Mouse (Mus musculus) megakaryocyte, adult 5-6 weeks (primary cell): ENCODE data around the gene Zc3h8. TPM values are rescaled to one million over a fixed set of nuclear protein-coding genes. Genes with fewer than 3 reads are reported as not detected.

Experiments
- ATAC-seq: 2 replicates; pipeline ENCODE4 v1.8.0; 2016; ENCODE audit warnings: mild to moderate bottlenecking, inconsistent platforms; ENCODE audit not compliant: poor library complexity, severe bottlenecking
- total RNA-seq, 2 experiments: library from RNA; stranded (forward) in 1 of 2; stranded (reverse) in 1 of 2; fragments of 153-499, 151-499 nt in 1 of 2; fragments of 221-1000, 200-1000 nt in 1 of 2; gene quantifications; 2 replicates each; pipeline versions ENCODE4 v1.2.3 to v1.2.4; 2015 to 2017

Gene Zc3h8
- total RNA-seq, 2 experiments from 2014 or later, result 4.7 to 7.9 TPM

- ATAC-seq, result no peak
These were observed 51.6 kb downstream of the Zc3h8 start for GRCm38 (mm10) chr2:128892180-128892721.

GRCm38 (mm10) chr2:128890661-128891335, 53.1 kb downstream of the Zc3h8 start:
- no peak for ATAC-seq

GRCm38 (mm10) chr2:128887866-128888550, 55.9 kb downstream of the Zc3h8 start:
- no peak for ATAC-seq

- no peak for ATAC-seq
These were observed 58.6 kb downstream of the Zc3h8 start for GRCm38 (mm10) chr2:128885225-128885811.

- ATAC-seq, result no peak
These were observed 62.6 kb downstream of the Zc3h8 start for GRCm38 (mm10) chr2:128881236-128881635.

Other genes with a start within 250 kb of the Zc3h8 start
- 0.68 and 1.3 TPM in 2 replicates for gene Mertk, start 245.1 kb downstream of the Zc3h8 start, total RNA-seq (2015)
- gene Mertk, start 245.1 kb downstream of the Zc3h8 start, total RNA-seq (2017), result 0.33 and 1.0 TPM in 2 replicates
- 6.0 and 7.5 TPM in 2 replicates for gene Tmem87b, start 126.0 kb downstream of the Zc3h8 start, total RNA-seq (2015)
- gene Tmem87b, start 126.0 kb downstream of the Zc3h8 start, total RNA-seq (2017), result 12.9 and 14.0 TPM in 2 replicates
- gene Fbln7, start 81.1 kb downstream of the Zc3h8 start, total RNA-seq (2015), result not detected in 2 replicates
- gene Fbln7, start 81.1 kb downstream of the Zc3h8 start, total RNA-seq (2017), result not detected in 2 replicates
- gene Zc3h6, start 23.3 kb upstream of the Zc3h8 start, total RNA-seq (2015), result 3.2 and 3.6 TPM in 2 replicates
- 2.6 TPM in 2 replicates for gene Zc3h6, start 23.3 kb upstream of the Zc3h8 start, total RNA-seq (2017)
- gene Gm10762, start 23.6 kb upstream of the Zc3h8 start, total RNA-seq (2015), result 3.6 and 4.6 TPM in 2 replicates
- 1.1 and 1.7 TPM in 2 replicates for gene Gm10762, start 23.6 kb upstream of the Zc3h8 start, total RNA-seq (2017)
- not detected in 2 replicates for gene Vinac1, start 104.1 kb upstream of the Zc3h8 start, total RNA-seq (2015)
- gene Vinac1, start 104.1 kb upstream of the Zc3h8 start, total RNA-seq (2017), result 0.04 and 0.16 TPM in 2 replicates
- 2.6 and 3.3 TPM in 2 replicates for gene Ttl, start 121.9 kb upstream of the Zc3h8 start, total RNA-seq (2015)
- 3.0 and 3.6 TPM in 2 replicates for gene Ttl, start 121.9 kb upstream of the Zc3h8 start, total RNA-seq (2017)
- 2.6 and 3.3 TPM in 2 replicates for gene Polr1b, start 156.9 kb upstream of the Zc3h8 start, total RNA-seq (2015)
- 7.1 and 11.7 TPM in 2 replicates for gene Polr1b, start 156.9 kb upstream of the Zc3h8 start, total RNA-seq (2017)
- 11.9 and 13.0 TPM in 2 replicates for gene Chchd5, start 185.6 kb upstream of the Zc3h8 start, total RNA-seq (2015)
- 9.4 and 11.9 TPM in 2 replicates for gene Chchd5, start 185.6 kb upstream of the Zc3h8 start, total RNA-seq (2017)